Mouse (Mus musculus) ES-Bruce4 (cell line): Measurements from ENCODE around the gene Olfr430. TPM values are rescaled to one million over a fixed set of nuclear protein-coding genes. Genes with fewer than 3 reads are reported as not detected.
"Not testable (repeated sequence)": the region's sequence is repeated elsewhere in the genome, so short reads cannot be mapped to it uniquely, and the experiment has no call there.

Experiments
- H3K27ac ChIP-seq: 2 replicates; pipeline ENCODE4 v1.5.1; 2012; ENCODE audit warnings: low read length, inconsistent platforms; ENCODE audit not compliant: insufficient read depth
- H3K27me3 ChIP-seq: 2 replicates; pipeline ENCODE4 v1.6.1; 2012; ENCODE audit warnings: mild to moderate bottlenecking, low read length, inconsistent platforms; ENCODE audit not compliant: control insufficient read depth, poor library complexity, insufficient read depth, severe bottlenecking
- H3K36me3 ChIP-seq: 2 replicates; pipeline ENCODE4 v1.6.1; 2012; ENCODE audit warnings: inconsistent platforms, mild to moderate bottlenecking, low read length, moderate library complexity; ENCODE audit not compliant: control insufficient read depth, poor library complexity, insufficient read depth, severe bottlenecking
- H3K4me1 ChIP-seq: one replicate; pipeline ENCODE4 v1.8.1; 2011; ENCODE audit warnings: low read length; ENCODE audit not compliant: control insufficient read depth, insufficient read depth
- H3K4me3 ChIP-seq: 2 replicates; pipeline ENCODE4 v1.5.1; 2011; ENCODE audit warnings: low read depth, mild to moderate bottlenecking, low read length
- H3K9ac ChIP-seq: 2 replicates; pipeline ENCODE4 v1.6.1; 2012; ENCODE audit warnings: low read depth, mild to moderate bottlenecking, inconsistent platforms; ENCODE audit not compliant: poor library complexity, severe bottlenecking
- H3K9me3 ChIP-seq: replicated peaks from 2 replicates; pipeline ENCODE4 v1.6.1; 2012; ENCODE audit warnings: mild to moderate bottlenecking, low read length, inconsistent platforms; ENCODE audit not compliant: control insufficient read depth, poor library complexity, insufficient read depth, severe bottlenecking
- CTCF ChIP-seq: IDR thresholded peaks from one replicate; pipeline ENCODE4 v1.8.1; 2011; ENCODE audit warnings: low read depth, low read length
- EP300 ChIP-seq: IDR thresholded peaks from 2 replicates; pipeline ENCODE4 v1.6.1; 2011; ENCODE audit warnings: low read depth, low read length; ENCODE audit not compliant: insufficient read depth
- POLR2A ChIP-seq: IDR thresholded peaks from one replicate; pipeline ENCODE4 v1.8.1; 2011; ENCODE audit warnings: low read length; ENCODE audit not compliant: insufficient read depth
- polyA plus RNA-seq: library from polyadenylated mRNA; stranded (reverse); fragments of >200 nt; gene quantifications from 2 replicates; pipeline ENCODE4 v1.2.4, GENCODE M21; 2011; ENCODE audit warnings: low read depth; ENCODE audit not compliant: missing spikeins, insufficient read depth, insufficient read length

Olfr430 gene
- not detected in 2 replicates for polyA plus RNA-seq

GRCm38 (mm10) chr1:174066305-174066704 is at the start of gene Olfr430:
Gene Olfr430, plus strand, starts transcription at chr1:174066605.
- H3K27ac ChIP-seq = no peak within 1 kb of the TSS
- H3K9me3 ChIP-seq = no peaks in the 10 kb centered on the region
- no peaks in the 10 kb centered on the region for H3K27me3 ChIP-seq
- H3K36me3 ChIP-seq = no peaks in the 10 kb centered on the region
- no peak within 1 kb of the TSS for H3K9ac ChIP-seq
- TF ChIP-seq EP300 (no peak), CTCF (no peak), POLR2A (no peak)
- no peak within 1 kb of the TSS for H3K4me3 ChIP-seq
- H3K4me1 ChIP-seq = no peaks in the 10 kb centered on the region

- Histone ChIP-seq H3K27ac (no peak within 1 kb of the TSS), H3K4me1 (no peaks in the 10 kb centered on the region), H3K9ac (no peak within 1 kb of the TSS), H3K4me3 (no peak within 1 kb of the TSS), H3K9me3 (no peaks in the 10 kb centered on the region), H3K27me3 (no peaks in the 10 kb centered on the region), H3K36me3 (no peaks in the 10 kb centered on the region)
- TF ChIP-seq POLR2A (no peak), CTCF (no peak), EP300 (no peak)
Measured at GRCm38 (mm10) chr1:174031698-174032097, 34.7 kb upstream of the Olfr430 start, which contains the start of gene Ifi205. Gene Ifi205, minus strand, starts transcription at chr1:174031810.

GRCm38 (mm10) chr1:174035841-174036240 is 30.6 kb upstream of the Olfr430 start:
- Histone ChIP-seq H3K9ac (no peak overlapping the region), H3K36me3 (no peaks in the 10 kb centered on the region), H3K27ac (no peak overlapping the region), H3K4me1 (no peaks in the 10 kb centered on the region), H3K4me3 (no peak overlapping the region), H3K9me3 (no peaks in the 10 kb centered on the region), H3K27me3 (no peaks in the 10 kb centered on the region)
- TF ChIP-seq POLR2A (no peak), CTCF (no peak), EP300 (no peak)

GRCm38 (mm10) chr1:174038480-174038879 is 27.9 kb upstream of the Olfr430 start:
- Histone ChIP-seq H3K4me3 (no peak overlapping the region), H3K36me3 (no peaks in the 10 kb centered on the region), H3K9me3 (no peaks in the 10 kb centered on the region), H3K27ac (no peak overlapping the region), H3K27me3 (no peaks in the 10 kb centered on the region), H3K4me1 (no peaks in the 10 kb centered on the region), H3K9ac (no peak overlapping the region)
- TF ChIP-seq POLR2A = no peak
- TF ChIP-seq CTCF = no peak
- TF ChIP-seq EP300 = no peak

GRCm38 (mm10) chr1:174040523-174041177 is 25.8 kb upstream of the Olfr430 start, which contains the start of gene Olfr433:
Gene Olfr433, plus strand, starts transcription at chr1:174040705.
- no peaks in the 10 kb centered on the region for H3K4me1 ChIP-seq
- no peaks in the 10 kb centered on the region for H3K36me3 ChIP-seq
- no peak within 1 kb of the TSS for H3K27ac ChIP-seq
- no peaks in the 10 kb centered on the region for H3K27me3 ChIP-seq
- H3K4me3 ChIP-seq = no peak within 1 kb of the TSS
- TF ChIP-seq POLR2A (no peak), EP300 (no peak), CTCF (no peak)
- H3K9me3 ChIP-seq = no peaks in the 10 kb centered on the region
- no peak within 1 kb of the TSS for H3K9ac ChIP-seq

GRCm38 (mm10) chr1:174042091-174042884 is 24.1 kb upstream of the Olfr430 start:
- not testable (repeated sequence) for H3K4me3 ChIP-seq, H3K4me1 ChIP-seq, H3K9ac ChIP-seq, H3K36me3 ChIP-seq, H3K9me3 ChIP-seq, H3K27me3 ChIP-seq, H3K27ac ChIP-seq
